Mouse (Mus musculus) fat pad, adult 2 months (tissue): ENCODE data around the gene Jsrp1.
A peak's percentile ranks its signal among the peaks of the same experiment; 100 is the strongest.

ENCODE experiments used
- DNase-seq: peaks from one replicate; pipeline ENCODE4 v3.0.0-alpha.2; 2011; ENCODE audit warnings: low read depth, low spot score; ENCODE audit errors: extremely low read depth

Jsrp1 gene

DNA sequence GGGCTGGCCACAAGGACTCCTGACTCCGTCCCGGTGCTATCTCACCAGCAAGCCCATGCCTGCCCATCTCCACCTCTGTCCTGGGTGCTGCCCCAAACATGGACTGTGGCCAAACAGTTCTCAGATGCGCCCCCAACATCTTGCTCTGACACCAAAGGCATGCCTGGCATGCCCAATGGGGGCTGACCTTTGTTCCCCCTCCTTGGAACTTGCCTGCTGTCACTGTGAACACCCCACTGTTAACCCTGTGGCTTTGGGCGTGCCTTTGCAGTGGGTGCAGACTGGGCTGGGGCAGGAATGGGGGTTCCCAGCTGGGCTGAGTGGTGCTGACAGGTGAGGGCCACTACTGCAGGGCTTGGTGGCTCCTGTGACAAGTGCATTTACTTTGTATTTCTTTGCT, 19.5 kb downstream of the Jsrp1 start:
- no peak for DNase-seq

DNA sequence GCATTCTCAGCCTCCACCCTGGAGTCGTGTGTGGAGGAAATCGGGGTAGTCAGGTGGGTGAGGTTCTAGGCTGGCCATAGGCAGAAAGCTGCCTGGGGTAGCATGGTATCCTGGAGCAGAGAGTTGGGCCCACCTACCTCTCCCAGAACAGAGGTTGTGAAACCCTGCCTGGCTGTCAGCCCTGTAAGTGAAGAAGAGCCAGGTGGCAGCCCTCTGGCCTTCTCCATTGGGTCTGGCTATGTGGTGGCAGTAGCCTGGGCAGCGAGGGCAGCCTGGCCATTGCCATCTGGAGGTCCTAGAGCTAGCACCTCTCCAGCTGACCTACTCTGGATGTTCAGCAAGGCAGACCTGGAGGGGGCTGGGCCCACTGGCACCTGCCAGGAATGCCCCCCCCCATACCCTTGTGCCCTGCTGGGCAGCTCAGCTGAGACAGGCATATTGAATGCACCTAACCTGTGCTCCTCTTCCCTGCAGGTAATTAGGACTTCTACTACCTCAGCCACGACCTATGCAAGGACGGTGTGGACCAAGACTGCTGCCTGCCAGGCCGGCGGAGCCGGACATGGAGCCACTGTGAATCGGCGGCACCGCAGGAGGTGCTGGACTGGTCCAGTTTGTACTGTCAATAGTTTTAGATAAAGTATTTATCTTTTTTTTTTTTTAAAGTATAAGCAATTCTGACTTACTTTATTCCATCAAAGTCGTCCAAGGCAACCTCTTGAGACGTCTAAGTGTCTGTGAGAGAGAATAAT, 20.1 kb downstream of the Jsrp1 start:
- DNase-seq: no peak

DNA sequence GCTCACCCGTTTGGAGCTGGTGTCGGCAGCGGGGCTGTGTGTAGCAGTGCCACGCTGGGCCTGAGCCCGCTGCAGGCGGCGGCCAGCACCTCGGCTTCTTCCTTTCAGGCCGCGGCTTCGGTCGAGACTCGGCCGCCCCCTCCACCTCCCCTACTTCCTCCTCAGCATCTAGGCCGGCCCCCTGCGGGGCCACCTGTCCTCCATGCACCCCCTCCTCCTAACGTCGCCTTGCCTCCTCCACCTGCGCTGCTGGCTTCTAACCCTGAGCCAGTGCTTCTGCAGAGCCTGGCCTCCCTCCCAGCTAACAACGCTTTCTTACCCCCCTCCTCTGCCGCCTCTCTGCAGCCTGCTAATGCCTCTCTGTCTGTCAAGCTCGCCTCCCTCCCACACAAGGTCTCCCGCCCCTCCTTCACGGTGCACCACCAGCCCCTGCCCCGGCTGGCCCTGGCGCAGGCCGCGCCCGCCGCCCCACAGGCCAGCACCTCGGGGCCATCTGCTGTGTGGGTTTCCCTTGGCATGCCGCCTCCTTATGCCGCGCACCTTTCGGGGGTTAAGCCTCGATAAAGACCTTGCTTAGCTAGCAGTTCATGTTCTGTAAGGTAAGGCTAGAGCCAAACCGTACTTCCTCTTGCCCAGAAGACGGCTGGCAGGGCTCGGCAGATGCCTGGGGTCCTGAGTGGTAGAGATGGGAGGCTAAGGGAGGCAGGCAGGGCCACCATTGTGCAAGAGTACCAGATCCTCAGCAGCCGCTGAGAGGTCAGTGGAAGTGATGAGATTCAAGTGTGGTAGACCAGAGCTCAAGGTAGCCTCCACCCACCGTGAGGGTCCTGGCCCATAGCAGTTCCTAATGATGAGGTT, 20.9 kb downstream of the Jsrp1 start:
- peak; percentile 62 for DNase-seq

DNA sequence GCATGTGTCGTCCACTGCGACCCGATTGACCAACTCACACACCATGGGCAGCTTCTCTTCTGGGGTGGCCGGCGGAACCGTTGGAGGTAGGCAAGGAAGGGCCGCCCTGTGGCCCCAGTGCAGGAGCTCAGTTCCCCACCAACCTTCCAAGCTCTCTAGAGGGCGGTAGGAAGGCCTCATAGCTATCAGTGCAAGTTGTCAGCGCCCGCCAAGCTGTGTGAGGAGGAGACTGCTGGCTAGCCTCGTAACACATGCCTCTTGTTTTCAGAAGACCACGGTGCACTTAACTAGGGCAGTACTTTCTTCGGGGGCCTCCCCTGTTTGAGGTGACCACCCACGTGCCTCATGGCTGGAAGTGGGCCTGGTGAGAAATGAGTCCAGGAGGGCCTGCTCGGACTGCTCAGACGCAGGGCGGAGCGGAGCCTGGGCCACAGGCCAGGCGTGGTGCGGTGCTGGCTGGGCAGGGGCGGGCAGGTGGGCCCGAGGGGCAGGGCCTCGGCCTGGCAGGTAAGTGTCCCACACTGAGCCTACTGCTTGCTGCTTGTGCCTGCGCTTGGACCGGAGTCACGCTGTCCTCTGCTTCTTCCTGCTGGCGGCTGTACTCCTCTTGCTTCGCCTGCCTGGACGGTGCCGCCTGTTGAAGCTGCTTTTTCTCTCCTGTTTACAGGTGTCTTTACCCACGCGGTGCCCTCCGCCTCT, 21.7 kb downstream of the Jsrp1 start:
- DNase-seq: no peak

DNA sequence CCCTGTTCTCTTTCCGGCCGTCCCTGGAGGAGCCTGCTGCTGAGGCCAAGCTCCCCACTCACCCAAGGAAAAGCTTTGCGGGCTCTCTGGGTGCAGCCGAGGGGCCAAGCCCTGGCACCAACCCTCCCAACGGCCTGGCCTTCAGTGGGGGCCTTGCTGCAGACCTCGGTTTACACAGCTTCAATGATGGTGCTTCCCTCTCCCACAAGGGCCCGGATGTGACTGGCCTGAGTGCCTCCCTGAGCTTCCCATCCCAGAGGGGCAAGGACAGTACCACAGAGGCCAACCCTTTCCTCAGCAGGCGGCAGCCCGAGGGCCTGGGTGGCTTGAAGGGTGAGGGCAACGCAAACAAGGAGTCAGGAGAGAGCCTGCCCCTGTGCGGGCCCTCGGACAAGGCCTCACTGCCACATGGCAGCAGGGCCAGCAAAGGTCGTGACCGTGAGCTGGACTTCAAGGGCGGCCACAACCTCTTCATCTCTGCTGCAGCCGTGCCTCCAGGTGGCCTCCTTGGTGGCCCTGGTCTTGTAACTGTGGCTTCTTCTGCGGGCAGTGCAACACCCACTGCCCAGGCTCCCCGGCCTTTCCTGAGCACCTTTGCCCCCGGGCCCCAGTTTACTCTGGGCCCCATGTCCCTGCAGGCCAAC, 22.4 kb downstream of the Jsrp1 start:
- no peak for DNase-seq

DNA sequence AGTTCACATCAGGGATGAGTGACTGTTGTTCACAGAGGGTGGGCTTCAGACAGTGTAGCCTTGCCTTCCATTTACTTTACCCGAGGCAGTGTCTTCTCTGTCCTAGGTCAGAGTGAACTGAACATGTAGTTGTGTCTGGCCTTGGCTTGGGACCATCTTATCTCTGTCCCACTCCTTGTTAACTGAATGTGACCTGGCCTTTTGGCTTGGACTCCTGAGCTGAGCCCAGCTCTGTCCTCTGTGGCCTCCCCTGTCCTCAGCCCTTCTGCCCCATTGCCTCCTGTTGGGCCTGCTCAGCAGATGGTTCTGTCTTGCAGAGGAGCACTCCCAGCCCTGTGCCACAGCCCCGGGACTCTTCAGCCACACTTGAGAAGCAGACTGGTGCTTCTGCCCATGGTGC, 25.8 kb downstream of the Jsrp1 start:
- DNase-seq: no peak

DNA sequence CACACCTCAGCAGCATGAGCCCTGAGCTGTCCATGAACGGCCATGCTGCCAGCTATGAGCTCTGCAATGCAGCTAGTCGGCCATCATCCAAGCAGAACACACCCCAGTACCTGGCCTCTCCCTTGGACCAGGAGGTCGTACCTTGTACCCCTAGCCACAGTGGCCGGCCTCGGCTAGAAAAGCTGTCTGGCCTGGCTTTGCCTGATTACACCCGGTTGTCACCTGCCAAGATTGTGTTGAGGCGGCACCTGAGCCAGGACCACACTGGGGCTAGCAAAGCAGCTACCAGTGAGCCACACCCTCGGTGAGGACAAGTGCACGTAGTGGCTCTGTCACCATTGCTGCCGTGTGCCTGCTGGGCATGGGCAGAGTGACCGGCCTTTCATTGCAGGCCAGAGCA, 27.3 kb downstream of the Jsrp1 start:
- DNase-seq: no peak

DNA sequence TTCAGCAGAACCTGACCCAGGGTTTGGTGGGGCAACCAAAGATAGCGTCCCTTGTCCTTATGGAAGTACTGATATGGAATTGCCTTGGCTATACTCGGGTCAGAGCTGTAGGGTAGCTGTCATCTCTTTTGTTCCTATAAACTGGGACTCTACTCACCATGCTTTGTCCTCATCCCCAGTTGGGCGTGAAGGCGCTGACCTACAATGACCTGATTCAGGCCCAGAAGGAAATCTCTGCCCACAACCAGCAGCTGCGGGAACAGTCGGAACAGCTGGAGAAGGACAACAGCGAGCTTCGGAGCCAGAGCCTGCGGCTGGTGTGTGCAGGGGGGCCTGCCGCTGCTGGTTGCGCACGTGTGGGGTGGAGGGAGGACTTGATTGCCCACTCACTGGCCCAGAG, 28.4 kb downstream of the Jsrp1 start:
- no peak for DNase-seq

DNA sequence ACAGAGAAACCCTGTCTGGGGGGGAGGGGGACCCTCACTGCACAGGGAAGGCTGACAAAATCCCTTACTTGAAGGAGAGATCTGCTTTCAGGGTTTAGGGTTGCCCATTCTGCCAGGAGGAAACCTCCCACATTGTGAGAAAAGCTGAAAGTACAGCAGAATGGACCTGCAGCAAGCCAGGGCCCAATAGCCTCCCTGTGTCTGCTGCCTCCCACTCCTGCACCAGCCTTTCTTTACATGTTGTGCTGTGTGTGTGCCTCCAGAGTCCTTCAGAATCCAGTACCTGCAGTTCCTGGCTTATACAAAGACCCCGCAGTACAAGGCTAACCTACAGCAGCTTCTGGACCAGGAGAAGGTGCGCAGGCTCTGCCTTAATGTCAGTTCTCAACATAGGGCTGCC, 29.0 kb downstream of the Jsrp1 start:
- no peak for DNase-seq

DNA sequence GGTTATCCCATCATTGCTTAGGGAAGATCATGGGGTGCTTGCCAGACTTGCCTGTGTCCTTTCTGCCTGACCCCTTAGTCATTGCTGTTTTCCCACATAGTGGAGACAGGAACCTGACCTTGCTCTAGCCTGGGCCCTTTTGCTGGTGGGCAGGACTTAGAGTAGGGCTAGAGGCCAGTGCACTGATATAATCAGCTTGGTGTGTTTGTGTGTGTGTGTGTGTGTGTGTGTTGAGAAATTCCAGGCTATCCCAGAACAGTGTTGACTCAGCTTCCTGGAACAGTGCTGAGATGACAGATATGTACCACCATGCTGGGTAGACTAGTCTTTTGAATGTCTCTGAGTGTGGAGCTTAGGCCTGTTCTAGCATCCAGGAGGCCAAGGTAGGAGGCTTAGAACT, 33.7 kb downstream of the Jsrp1 start:
- DNase-seq: no peak

DNA sequence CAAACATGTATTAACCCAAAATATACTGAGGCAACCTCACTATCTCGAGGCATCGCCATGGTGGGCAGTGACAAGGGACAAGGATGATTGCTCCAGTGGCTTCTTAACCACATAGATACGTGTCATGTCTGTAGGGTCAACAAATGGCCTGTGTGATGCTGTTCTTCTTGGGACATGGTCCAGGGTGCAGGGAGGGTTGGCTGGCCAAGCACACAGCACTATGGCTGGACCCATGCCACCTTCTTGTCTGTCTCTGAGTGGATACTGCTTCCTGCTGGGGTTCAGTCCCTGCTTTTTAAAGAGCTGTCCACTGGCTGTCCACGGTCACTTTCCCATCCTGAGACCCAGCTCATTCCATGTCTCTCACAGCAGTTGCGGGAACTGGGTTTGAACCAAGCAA, 36.2 kb downstream of the Jsrp1 start:
- DNase-seq: no peak

DNA sequence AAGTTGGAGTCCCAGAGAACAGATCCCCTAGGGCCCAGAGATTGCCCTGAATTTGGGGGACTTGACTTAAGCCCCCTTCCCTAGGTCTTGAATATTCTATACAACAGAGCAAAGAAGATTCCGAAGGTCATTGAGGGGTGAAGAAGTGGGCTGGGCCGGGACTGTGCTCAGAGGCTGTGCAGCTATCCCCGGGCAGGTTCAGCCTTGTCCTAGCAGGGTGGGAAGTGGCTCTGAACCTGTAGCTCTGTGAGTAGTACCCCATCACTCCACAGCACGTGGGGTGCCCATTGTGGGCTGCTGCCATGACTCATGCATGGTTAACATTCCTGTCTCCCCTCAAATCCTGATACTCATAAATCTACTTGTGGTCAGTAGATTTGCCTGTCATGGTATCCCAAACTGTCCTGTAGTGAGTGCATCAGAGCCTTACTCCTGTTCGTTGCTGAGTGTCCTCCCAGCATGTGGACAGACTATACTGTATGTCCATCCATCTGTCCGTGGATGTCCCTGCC, 36.9 kb downstream of the Jsrp1 start:
- no peak for DNase-seq

DNA sequence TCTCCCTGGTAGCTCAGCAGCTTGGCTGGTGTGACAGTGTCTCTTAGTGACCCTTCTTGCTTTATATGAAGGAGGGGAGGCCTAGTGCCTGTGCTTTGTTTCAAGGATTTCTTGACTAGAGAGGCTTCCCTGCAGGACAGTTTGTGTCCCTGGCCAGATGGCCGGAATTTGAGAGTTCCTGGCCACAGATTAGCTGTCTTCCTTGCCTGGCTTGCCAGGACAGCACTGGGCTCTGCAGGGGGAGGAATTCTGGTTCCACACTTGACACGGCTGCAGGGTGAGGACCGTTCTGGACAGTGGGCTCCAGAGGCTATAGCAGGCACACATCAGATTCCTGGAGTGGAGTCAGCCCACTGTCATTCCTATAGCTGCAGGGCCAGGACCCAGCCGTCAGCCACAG, 37.6 kb downstream of the Jsrp1 start:
- no peak for DNase-seq

DNA sequence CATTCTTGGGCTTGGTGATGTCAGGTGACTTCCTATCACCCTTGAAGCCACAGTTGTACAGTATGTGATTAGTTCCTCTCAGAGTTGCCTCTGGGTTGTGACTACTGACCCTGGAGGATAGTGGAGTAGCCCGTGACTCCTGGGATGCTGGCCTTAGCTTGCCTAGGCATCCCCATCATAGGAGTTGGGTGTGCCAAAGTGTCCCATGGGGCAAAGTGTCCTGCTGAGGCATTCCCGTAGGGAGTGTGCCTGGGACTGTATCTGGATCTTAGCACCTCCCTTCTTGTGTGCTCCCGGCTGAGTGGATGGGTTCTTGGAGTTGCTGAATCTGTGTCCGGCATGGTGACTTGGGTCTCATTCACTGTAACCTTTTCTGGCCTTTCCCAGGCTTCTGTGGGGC, 38.3 kb downstream of the Jsrp1 start:
- DNase-seq: no peak

DNA sequence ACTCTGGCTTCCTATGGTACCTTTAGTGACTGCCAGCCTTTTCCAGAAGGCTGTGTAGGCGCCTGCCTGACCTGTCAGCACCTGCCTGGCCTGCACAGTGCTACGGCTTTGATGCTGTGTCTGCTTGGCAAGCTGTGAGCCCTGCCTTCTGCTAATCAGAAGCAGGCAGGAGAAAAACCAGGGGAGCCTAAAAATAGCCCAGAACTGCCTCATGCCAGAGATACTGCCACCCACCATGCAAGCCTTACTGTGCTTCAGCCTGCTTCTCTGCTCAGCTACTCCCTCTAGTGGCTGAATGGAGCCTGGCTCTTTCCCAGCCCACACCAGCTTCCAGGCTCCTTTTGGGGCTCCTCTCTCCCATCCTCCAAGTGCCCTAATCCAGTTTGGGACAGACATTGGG, 38.7 kb downstream of the Jsrp1 start:
- DNase-seq: no peak

DNA sequence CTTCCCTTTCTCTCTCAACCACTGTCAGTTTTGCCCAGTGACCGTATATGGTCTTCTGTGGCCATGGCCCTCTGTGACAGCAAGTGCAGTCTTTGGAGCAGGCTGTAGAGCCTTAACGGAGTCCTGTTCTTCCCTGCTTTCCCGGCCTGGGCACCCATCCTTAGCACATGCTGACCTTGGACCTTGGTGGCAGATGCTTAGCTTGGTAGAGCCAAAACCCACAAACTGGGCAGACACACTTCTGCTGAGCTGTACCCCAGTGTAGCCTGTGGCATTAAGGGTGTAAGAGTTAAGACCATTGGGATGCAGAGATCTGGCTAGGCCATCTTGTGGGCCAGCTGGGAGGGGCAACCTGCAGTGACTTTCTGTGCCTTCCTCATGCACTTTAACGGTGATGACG, 39.5 kb downstream of the Jsrp1 start:
- DNase-seq: no peak

DNA sequence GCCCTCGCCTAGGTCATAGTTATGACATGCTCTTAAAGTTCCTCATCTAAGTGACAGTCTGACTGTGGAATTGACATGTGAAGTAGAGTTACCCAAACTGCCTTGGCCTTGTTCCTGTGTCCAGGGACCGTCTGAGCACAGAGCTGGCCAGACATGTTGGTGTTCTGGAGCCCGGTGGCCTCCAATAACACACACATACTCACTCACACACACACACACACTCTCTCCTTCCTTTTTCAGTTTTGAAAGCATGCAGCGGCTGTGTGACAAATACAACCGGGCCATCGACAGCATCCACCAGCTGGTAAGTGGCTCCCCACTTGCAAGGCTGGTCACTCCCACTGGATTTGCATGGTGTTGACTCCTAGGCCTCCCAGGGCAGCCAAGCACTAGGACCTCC, 44.9 kb downstream of the Jsrp1 start:
- DNase-seq: no peak

DNA sequence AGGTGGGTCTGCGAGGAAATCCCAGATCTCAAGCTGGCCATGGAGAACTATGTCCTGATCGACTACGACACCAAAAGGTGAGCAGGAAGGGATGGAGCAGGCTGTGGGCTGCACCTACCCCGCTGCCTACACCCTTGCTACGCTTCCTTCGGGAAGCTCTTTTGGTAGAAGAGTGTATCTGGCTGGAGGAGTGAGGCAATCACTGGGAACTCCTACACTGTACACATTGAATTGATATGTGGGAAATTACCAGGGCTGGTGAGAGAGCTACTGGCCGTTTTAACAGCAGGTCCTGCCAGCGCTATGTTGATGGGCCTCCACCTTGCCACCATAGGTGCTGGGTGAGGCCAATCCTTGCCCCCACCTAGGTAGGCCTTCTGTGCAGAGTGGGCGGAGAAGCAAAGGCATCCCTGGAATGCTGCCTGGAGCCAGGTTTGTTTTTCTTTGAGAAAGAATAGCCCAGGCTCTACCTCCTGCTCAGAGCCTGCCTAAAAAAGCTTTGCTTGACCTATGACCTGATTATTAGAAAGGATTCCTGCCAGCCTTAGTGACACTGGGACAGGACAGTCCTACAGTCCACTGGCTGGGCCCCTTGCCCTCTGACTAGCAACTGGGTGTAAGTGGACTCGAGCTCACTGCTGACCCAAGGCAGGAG, 47.0 kb downstream of the Jsrp1 start:
- DNase-seq: no peak

DNA sequence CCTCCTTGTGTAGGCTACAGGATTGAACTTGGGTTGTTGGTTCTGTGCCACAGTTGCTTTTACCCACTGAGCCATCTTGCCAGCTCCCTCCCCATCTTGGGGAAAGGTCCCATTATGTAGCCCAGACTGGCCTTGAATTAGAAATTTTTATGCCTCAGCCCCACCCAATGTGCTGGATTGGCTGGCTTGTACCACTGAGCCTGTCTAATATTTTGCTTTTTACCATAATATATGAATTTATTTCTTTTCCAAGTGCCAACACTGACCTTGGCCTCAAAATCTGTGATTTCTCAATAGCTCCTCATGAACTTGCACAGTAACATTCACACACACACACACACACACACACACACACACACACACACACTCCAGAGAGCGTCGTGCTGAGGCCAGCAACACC, 47.6 kb downstream of the Jsrp1 start:
- DNase-seq: no peak

DNA sequence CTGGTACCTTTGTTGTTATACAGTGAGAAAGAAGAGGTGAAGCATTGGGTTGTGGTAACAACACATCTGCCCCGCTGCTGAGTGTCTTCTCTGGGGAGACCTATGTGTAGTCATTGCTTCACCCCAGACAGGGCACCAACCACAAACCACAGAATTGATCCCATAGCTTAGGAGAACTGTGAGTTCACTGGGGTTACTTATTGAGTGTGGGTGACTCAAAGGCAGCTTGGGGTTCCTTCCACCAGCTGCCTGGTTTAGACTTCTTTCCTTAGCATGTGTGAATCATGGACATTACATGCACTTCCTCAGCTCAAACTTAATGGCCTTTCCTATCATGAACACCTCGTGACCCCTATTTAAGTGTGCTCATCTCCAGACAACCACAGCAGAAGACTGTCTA, 49.8 kb downstream of the Jsrp1 start:
- DNase-seq: no peak

DNA sequence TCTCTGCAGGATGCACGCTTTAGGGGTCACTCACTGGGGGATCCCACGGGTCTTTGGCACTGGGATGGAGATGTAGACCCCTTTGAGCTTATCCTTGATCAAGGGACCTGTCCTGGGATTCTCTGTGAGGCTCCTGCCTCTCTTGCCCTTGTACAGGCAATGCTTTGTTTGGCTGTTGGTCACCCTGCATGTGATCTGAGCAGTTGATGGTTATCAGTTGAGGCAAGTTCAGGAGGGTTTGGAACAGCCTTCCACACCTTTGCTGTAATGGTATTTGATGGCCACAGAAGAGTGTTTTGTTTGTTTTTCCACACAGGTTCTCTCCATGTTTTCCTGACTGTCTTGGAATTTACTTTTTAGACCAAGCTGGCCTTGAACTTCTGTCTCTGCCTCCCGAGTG, 51.5 kb downstream of the Jsrp1 start:
- DNase-seq: no peak
